Mouse (Mus musculus) limb, embryonic 14.5 days (tissue): ENCODE results near the gene Rprd1b. TPM values are rescaled to one million over a fixed set of nuclear protein-coding genes. Genes with fewer than 3 reads are reported as not detected.

Source experiments
- ATAC-seq: fragments of 200-750 bp; cut with Nextera tagmentation; 2 replicates; pipeline ENCODE4 v1.8.0; 2017; ENCODE audit warnings: low read depth, moderate number of reproducible peaks, moderate TSS enrichment; ENCODE audit not compliant: low FRiP score
- DNase-seq: peaks from one replicate; pipeline ENCODE4 v3.0.0-alpha.2; 2015; ENCODE audit warnings: low spot score
- H3K27ac ChIP-seq: fragments of 300-500 bp; sonication (generic); replicated peaks from 2 replicates; pipeline ENCODE4 v1.5.1; 2014; ENCODE audit warnings: low read depth, mild to moderate bottlenecking, low read length, moderate library complexity, mixed read lengths
- H3K27me3 ChIP-seq: fragments of 300-500 bp; sonication (generic); 2 replicates; pipeline ENCODE4 v1.6.1; 2014; ENCODE audit warnings: low read length, mixed read lengths; ENCODE audit not compliant: control insufficient read depth, insufficient read depth
- H3K36me3 ChIP-seq: fragments of 300-500 bp; sonication (generic); 2 replicates; pipeline ENCODE4 v1.6.1; 2014; ENCODE audit warnings: mild to moderate bottlenecking, low read length, moderate library complexity, mixed read lengths; ENCODE audit not compliant: control insufficient read depth, insufficient read depth
- H3K4me1 ChIP-seq: fragments of 300-500 bp; sonication (generic); 2 replicates; pipeline ENCODE4 v1.6.1; 2014; ENCODE audit warnings: antibody characterized with exemption, low read length, mixed read lengths; ENCODE audit not compliant: control insufficient read depth, insufficient read depth
- H3K4me2 ChIP-seq: fragments of 300-500 bp; sonication (generic); replicated peaks from 2 replicates; pipeline ENCODE4 v1.6.1; 2014; ENCODE audit warnings: low read depth, mild to moderate bottlenecking, low read length, moderate library complexity; ENCODE audit not compliant: severe bottlenecking
- H3K4me3 ChIP-seq: fragments of 300-500 bp; sonication (generic); replicated peaks from 2 replicates; pipeline ENCODE4 v1.5.1; 2014; ENCODE audit warnings: low read length
- H3K9ac ChIP-seq: fragments of 300-500 bp; sonication (generic); 2 replicates; pipeline ENCODE4 v1.6.1; 2014; ENCODE audit warnings: mild to moderate bottlenecking, low read depth, low read length, moderate library complexity; ENCODE audit not compliant: severe bottlenecking
- H3K9me3 ChIP-seq: fragments of 300-500 bp; sonication (generic); 2 replicates; pipeline ENCODE4 v1.6.1; 2016; ENCODE audit warnings: low read length; ENCODE audit not compliant: control insufficient read depth
- POLR2A ChIP-seq: fragments of 200-500 bp; IDR thresholded peaks from 2 replicates; pipeline ENCODE4 v1.8.0; 2012; ENCODE audit warnings: inconsistent platforms, mild to moderate bottlenecking, moderate library complexity, borderline replicate concordance; ENCODE audit not compliant: insufficient read depth, insufficient read length; ENCODE audit errors: extremely low read depth
- WGBS: fragments of 180-500 bp; shearing (Covaris S2); extraction: QIAGEN DNeasy Blood & Tissue Kit; methylation state at CpG from one replicate; pipeline ENCODE4 v1.1.7; 2014; 5-methylcytosine and 5-hydroxymethylcytosine counted together
- polyA plus RNA-seq, 2 experiments: library from polyadenylated mRNA; depleted of rRNA in 1 of 2; stranded (reverse) in 1 of 2; unstranded in 1 of 2; fragments of >200 nt; fragmentation: Nextera tagmentation in 1 of 2; extraction: Ambion mirVana in 1 of 2; gene quantifications; 2 replicates each; pipeline versions ENCODE4 v1.2.1 to v1.2.3; 2012 to 2014

The Rprd1b gene
- polyA plus RNA-seq, 2 experiments, result 30.6 to 37.1 TPM

- Histone ChIP-seq H3K9ac (no peak overlapping the region), H3K9me3 (no peaks in the 10 kb centered on the region), H3K4me3 (no peak overlapping the region), H3K4me1 (no peaks in the 10 kb centered on the region; the same call in 1 of the 2 replicates), H3K36me3 (no peaks in the 10 kb centered on the region), H3K27ac (no peak overlapping the region), H3K27me3 (no peaks in the 10 kb centered on the region), H3K4me2 (no peak overlapping the region)
- ATAC-seq (no peak), DNase-seq (no peak)
- WGBS, result 87% methylated on average over 6 of the region's 6 CpGs
- no peak for TF ChIP-seq POLR2A
Measured at GRCm38 (mm10) chr2:158127245-158127644, 98.9 kb downstream of the Rprd1b start.

- no peak for TF ChIP-seq POLR2A
- ATAC-seq, result no peak
- no peak for DNase-seq
- H3K4me2 ChIP-seq, result no peak overlapping the region
- no peak overlapping the region for H3K4me3 ChIP-seq
- H3K9me3 ChIP-seq, result no peaks in the 10 kb centered on the region
- 86% methylated on average over 7 of the region's 7 CpGs for WGBS
- no peaks in the 10 kb centered on the region for H3K27me3 ChIP-seq
- H3K27ac ChIP-seq, result no peak overlapping the region
- H3K36me3 ChIP-seq, result no peaks in the 10 kb centered on the region
- no peak overlapping the region for H3K9ac ChIP-seq
- no peaks in the 10 kb centered on the region; the same call in 1 of the 2 replicates for H3K4me1 ChIP-seq
Measured at GRCm38 (mm10) chr2:158127872-158128271, 99.6 kb downstream of the Rprd1b start.

- no peak for TF ChIP-seq POLR2A
- ATAC-seq, result no peak
Measured at GRCm38 (mm10) chr2:158128461-158129130, 100.3 kb downstream of the Rprd1b start.

GRCm38 (mm10) chr2:158129291-158130002 is 101.2 kb downstream of the Rprd1b start:
- no peak overlapping the region for H3K9ac ChIP-seq
- H3K4me2 ChIP-seq, result no peak overlapping the region
- no peak for DNase-seq
- no peaks in the 10 kb centered on the region; the same call in 1 of the 2 replicates for H3K4me1 ChIP-seq
- H3K27ac ChIP-seq, result no peak overlapping the region
- no peaks in the 10 kb centered on the region for H3K27me3 ChIP-seq
- no peaks in the 10 kb centered on the region for H3K9me3 ChIP-seq
- H3K4me3 ChIP-seq, result no peak overlapping the region
- ATAC-seq, result no peak
- 75% methylated on average over 16 of the region's 16 CpGs for WGBS
- TF ChIP-seq POLR2A, result no peak
- no peaks in the 10 kb centered on the region for H3K36me3 ChIP-seq

More at GRCm38 (mm10) chr2:158128461-158129130, 100.3 kb downstream of the Rprd1b start:
- no peak overlapping the region for H3K27ac ChIP-seq
- no peak overlapping the region for H3K4me2 ChIP-seq
- WGBS, result 79% methylated on average over 8 of the region's 8 CpGs
- H3K9me3 ChIP-seq, result no peaks in the 10 kb centered on the region
- H3K27me3 ChIP-seq, result no peaks in the 10 kb centered on the region
- H3K36me3 ChIP-seq, result no peaks in the 10 kb centered on the region
- DNase-seq, result no peak
- H3K4me3 ChIP-seq, result no peak overlapping the region
- H3K4me1 ChIP-seq, result no peaks in the 10 kb centered on the region; the same call in 1 of the 2 replicates
- no peak overlapping the region for H3K9ac ChIP-seq

GRCm38 (mm10) chr2:158130391-158130986 is 102.2 kb downstream of the Rprd1b start:
- DNase-seq, result no peak
- WGBS, result 42% methylated on average over 5 of the region's 5 CpGs
- ATAC-seq, result no peak
- Histone ChIP-seq H3K4me2 (no peak overlapping the region), H3K27ac (no peak overlapping the region), H3K4me3 (no peak overlapping the region), H3K9me3 (no peaks in the 10 kb centered on the region), H3K9ac (no peak overlapping the region), H3K4me1 (no peaks in the 10 kb centered on the region; the same call in 1 of the 2 replicates), H3K27me3 (no peaks in the 10 kb centered on the region), H3K36me3 (no peaks in the 10 kb centered on the region)
- TF ChIP-seq POLR2A, result no peak
